Mouse (Mus musculus) heart, adult 2 months (tissue): Measurements from ENCODE around the gene Gstm5.
A peak's percentile ranks its signal among the peaks of the same experiment; 100 is the strongest.

Experiments
- CTCF ChIP-seq: fragments of 200-600 bp; IDR thresholded peaks from 2 replicates; pipeline ENCODE4 v1.8.1; 2022; ENCODE audit warnings: antibody characterized with exemption, mild to moderate bottlenecking, moderate library complexity
- EP300 ChIP-seq: fragments of 200-500 bp; IDR thresholded peaks from 2 replicates; pipeline ENCODE4 v1.6.1; 2011; ENCODE audit warnings: low read depth, low read length, control low read depth; ENCODE audit not compliant: insufficient read depth
- POLR2A ChIP-seq: fragments of 200-500 bp; IDR thresholded peaks from 2 replicates; pipeline ENCODE4 v1.6.1; 2011; ENCODE audit warnings: mild to moderate bottlenecking, low read depth, low read length, control low read depth; ENCODE audit not compliant: insufficient read depth

GRCm38 (mm10) chr3:107895720-107896569, at the start of gene Gstm5:
- TF ChIP-seq CTCF (no peak), POLR2A (peak; percentile 83), EP300 (no peak)
